Mouse (Mus musculus) heart, postnatal 25 days (tissue): ENCODE measurements around the gene Vil1. TPM values are rescaled to one million over a fixed set of nuclear protein-coding genes. Genes with fewer than 3 reads are reported as not detected.
"Not testable (repeated sequence)": the region's sequence is repeated elsewhere in the genome, so short reads cannot be mapped to it uniquely, and the experiment has no call there.

Experiments used
- DNase-seq: peaks from one replicate; pipeline ENCODE4 v3.0.0; 2022; ENCODE audit warnings: low spot score
- intact Hi-C: fragments of 180-260 bp; cut with DNase I; formaldehyde crosslinking; loops from one replicate; pipeline ENCODE4 v1.15.1; 2025
- total RNA-seq, 2 experiments: library from RNA; stranded (reverse); gene quantifications; 2 replicates each; pipeline ENCODE4 v1.2.3; 2021

The Vil1 gene
- total RNA-seq, 2 experiments from 2014 or later = 0.57 to 1.0 TPM

GRCm38 (mm10) chr1:74386363-74386713, 22.8 kb upstream of the Vil1 start:
- no peak for DNase-seq
- intact Hi-C loops = no loop called here

- DNase-seq = peak; percentile 91
- intact Hi-C loops = no loop called here
Observed at GRCm38 (mm10) chr1:74386714-74387385, 22.3 kb upstream of the Vil1 start.

GRCm38 (mm10) chr1:74387386-74387988, 21.7 kb upstream of the Vil1 start:
- DNase-seq = no peak
- intact Hi-C loops = no loop called here

- intact Hi-C loops = no loop called here
- DNase-seq = no peak
Observed at GRCm38 (mm10) chr1:74388398-74388920, 20.7 kb upstream of the Vil1 start.

GRCm38 (mm10) chr1:74389831-74390286, 19.3 kb upstream of the Vil1 start:
- intact Hi-C loops = loop anchor here (2.0 kb wide), 2 partner anchors 57 to 77 kb away; no protein-coding TSS in a partner anchor
- DNase-seq = no peak

- intact Hi-C loops = loop anchor here (2.0 kb wide), 2 partner anchors 58 to 78 kb away; no protein-coding TSS in a partner anchor
- no peak for DNase-seq
Observed at GRCm38 (mm10) chr1:74390287-74390906, 18.8 kb upstream of the Vil1 start.

GRCm38 (mm10) chr1:74390924-74391748, 18.0 kb upstream of the Vil1 start, which contains the start of gene Ctdsp1:
TSS of gene Ctdsp1 (plus strand) at chr1:74391509.
- DNase-seq = peak; percentile 98
- intact Hi-C loops = loop anchor here (2.0 kb wide), 2 partner anchors 58 to 78 kb away; no protein-coding TSS in a partner anchor

GRCm38 (mm10) chr1:74391844-74392441, 17.2 kb upstream of the Vil1 start:
- peak; percentile 73 for DNase-seq
- intact Hi-C loops = loop anchor here (2.0 kb wide), 2 partner anchors 59 to 79 kb away; no protein-coding TSS in a partner anchor

- intact Hi-C loops = no loop called here
- DNase-seq = no peak
Observed at GRCm38 (mm10) chr1:74392446-74392994, 16.7 kb upstream of the Vil1 start.

- intact Hi-C loops = no loop called here
- DNase-seq = no peak
Observed at GRCm38 (mm10) chr1:74393010-74393409, 16.2 kb upstream of the Vil1 start.

- intact Hi-C loops = no loop called here
Observed at GRCm38 (mm10) chr1:74393697-74394096, 15.5 kb upstream of the Vil1 start.

GRCm38 (mm10) chr1:74394311-74394710, 14.9 kb upstream of the Vil1 start:
- intact Hi-C loops = no loop called here

More at GRCm38 (mm10) chr1:74393697-74394096, 15.5 kb upstream of the Vil1 start:
- DNase-seq = no peak

GRCm38 (mm10) chr1:74394858-74395257, 14.3 kb upstream of the Vil1 start:
- intact Hi-C loops = no loop called here

More at GRCm38 (mm10) chr1:74394311-74394710, 14.9 kb upstream of the Vil1 start:
- no peak for DNase-seq

GRCm38 (mm10) chr1:74395290-74395689, 13.9 kb upstream of the Vil1 start:
- intact Hi-C loops = no loop called here
- DNase-seq = no peak

More at GRCm38 (mm10) chr1:74394858-74395257, 14.3 kb upstream of the Vil1 start:
- DNase-seq = no peak

GRCm38 (mm10) chr1:74396456-74397222, 12.5 kb upstream of the Vil1 start:
- DNase-seq, intact Hi-C loops: not testable (repeated sequence)

GRCm38 (mm10) chr1:74397268-74397918, 11.8 kb upstream of the Vil1 start:
- intact Hi-C loops = no loop called here
- DNase-seq = peak; percentile 99

- intact Hi-C loops = loop anchor here (2.0 kb wide), 1 partner anchor 55 kb away; no protein-coding TSS in a partner anchor
- peak; percentile 44 for DNase-seq
Observed at GRCm38 (mm10) chr1:74397919-74398451, 11.2 kb upstream of the Vil1 start.
